Mouse (Mus musculus): ENCODE measurements around the gene Wnt11.

GRCm38 (mm10) chr7:98791864-98792263, 43.0 kb upstream of the Wnt11 start:
- TF ChIP-seq POLR2A (IDR thresholded peaks at IDR 0.05; ENCODE audit: insufficient read depth, low read length) (no peak), CTCF (IDR thresholded peaks at IDR 0.05; ENCODE audit: low read depth, low read length) (no peak)
